Mouse (Mus musculus) CD8-positive naive resting alpha-beta T cell, adult 2 months (primary cell): ENCODE results near the gene Fbxl17.

Experiments used
- DNase-seq, 2 experiments: peaks; one replicate each; pipeline ENCODE4 v3.0.0; 2022; ENCODE audit warnings: low read depth in 2 of 2, low spot score in 2 of 2

The Fbxl17 gene

DNA sequence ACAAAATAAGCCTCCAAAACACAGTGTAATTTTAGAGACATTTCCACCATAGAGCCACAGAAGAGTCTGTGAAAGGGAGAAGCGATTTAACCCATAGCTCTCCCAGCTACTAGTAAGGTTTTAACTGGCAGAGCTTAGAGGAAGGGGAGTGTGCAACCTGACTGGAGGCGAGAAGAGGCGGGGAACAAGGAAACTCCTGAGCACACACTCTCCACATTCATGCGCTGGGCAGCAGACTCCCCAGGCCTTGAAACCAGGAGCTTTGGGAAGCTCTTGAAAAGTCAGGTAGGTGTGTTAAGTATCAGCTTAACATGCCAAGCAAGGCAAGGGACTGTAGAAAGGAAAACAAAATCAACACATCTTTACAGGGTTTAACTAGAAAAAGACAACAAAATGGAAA lies 276.1 kb downstream of the Fbxl17 start:
- no peak for DNase-seq

GRCm38 (mm10) chr17:63221632-63222031 lies 278.2 kb downstream of the Fbxl17 start:
- DNase-seq, result no peak

DNA sequence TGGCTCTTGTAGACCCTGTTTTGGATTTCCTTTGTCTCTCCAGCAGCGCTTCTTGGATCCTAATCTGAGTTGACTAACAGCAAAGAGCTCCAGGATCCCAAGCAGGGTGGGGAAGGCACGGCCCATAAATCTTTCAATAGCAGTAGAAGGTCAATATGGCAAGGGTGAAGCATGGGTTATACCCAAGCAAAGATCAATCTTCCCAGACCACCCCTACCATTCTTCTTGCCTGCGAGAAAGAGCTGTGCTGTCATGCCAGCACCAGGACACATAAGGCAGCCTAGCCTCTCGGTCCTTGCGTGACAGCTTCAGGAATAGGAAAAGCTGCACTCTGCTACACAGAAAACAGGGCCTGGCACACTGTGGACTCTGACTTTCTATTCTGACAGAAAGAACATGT lies 279.0 kb downstream of the Fbxl17 start:
- DNase-seq, result no peak

DNA sequence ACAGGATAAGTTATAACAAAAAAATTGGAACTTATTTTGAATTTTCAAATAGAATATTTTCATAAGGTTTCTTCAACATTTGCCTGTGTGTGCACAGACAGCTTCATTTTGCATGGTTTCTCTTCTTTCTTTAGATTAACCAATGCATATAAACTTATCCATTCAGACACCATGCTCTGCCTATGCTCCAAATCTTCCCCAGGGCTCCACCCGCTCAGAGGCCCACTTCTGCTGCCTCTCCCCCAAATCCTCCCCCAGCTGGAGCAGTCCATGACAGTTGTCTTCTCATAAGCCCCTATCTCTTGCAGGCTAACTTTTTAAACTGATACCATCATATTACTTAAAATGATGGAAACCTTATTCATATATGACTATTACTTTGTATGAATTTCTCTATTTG lies 282.8 kb downstream of the Fbxl17 start:
- no peak for DNase-seq

- no peak for DNase-seq
Observed at GRCm38 (mm10) chr17:63212018-63212417, 287.8 kb downstream of the Fbxl17 start.

DNA sequence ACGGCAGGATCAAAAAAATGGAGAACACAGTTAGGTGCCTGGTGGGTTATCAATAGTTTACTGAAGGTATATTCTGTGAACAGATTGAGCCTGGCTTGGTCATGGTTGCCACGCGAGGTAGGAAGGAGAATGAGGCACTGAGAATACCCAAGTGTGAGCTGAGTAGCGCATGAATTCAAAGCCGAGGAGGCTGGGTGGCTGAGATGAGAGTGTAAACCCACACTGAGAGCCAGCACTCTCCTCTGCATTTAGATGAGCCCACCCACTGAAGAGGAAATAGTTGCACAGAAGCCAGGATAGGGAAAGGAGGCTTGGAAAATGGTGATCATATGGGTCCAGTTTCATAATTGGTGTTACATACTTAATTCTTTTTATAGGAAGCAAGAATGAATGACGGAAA lies 290.7 kb downstream of the Fbxl17 start:
- DNase-seq, result no peak

GRCm38 (mm10) chr17:63208346-63208745 lies 291.5 kb downstream of the Fbxl17 start:
- DNase-seq, result no peak

DNA sequence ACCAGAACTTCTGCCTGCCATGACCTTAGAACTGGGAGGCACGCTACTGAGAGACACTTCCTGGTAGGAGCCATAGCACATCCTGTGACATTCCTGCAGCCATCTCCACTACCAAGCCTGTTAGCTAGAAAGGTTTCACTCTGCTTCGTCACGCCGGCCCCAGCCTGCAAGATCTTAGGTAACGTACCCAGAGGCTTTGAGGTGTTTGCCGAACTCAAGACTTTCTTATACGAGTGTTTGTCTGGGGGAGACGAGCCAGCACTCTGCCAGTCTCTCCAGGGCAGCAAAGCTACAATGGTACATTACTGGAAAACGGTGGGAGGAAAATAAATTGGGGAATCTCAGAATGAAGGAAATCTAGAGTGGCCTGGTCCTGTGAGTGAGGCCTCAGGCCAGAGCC lies 292.1 kb downstream of the Fbxl17 start:
- no peak for DNase-seq

DNA sequence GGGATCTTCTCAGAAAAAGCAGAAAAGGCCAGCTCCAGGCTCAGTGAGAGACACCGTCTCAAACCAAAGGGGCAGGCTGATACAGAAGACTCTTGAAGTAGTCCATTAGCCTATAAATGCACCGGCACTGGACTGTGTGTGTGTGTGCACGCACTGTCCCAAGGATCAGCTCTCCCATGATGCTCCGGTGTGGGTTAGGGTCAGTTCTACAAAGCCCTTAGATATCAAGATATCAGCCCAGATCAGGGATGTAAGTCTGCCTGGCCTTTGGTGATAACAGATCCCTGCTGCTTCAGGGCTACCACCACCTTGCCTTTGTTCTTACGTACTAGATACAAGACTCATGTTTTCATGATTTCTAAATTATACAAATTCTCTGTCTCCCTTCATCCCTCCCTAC lies 294.5 kb downstream of the Fbxl17 start:
- DNase-seq, result no peak

- DNase-seq, result no peak
Observed at GRCm38 (mm10) chr17:63203582-63204190, 296.1 kb downstream of the Fbxl17 start.

DNA sequence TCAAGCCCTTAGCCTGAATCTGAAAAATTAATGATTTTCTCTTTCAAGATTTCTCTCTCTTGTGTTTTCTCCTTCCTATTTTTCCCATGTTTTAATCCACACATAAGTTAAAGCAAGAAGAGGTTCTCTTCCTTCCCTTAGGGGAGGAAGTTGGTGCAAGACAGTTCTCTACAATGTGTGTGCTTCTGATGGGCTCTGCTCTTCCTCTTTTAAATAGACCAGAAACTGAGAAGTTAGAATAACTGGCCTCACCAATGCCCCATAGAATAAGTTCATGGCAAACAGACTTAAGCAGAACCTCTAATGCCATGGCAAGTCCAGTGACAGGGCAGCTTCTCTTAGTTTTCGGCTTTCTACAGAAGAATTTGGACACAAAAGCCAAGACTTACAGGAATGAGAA lies 301.1 kb downstream of the Fbxl17 start:
- DNase-seq, result no peak

DNA sequence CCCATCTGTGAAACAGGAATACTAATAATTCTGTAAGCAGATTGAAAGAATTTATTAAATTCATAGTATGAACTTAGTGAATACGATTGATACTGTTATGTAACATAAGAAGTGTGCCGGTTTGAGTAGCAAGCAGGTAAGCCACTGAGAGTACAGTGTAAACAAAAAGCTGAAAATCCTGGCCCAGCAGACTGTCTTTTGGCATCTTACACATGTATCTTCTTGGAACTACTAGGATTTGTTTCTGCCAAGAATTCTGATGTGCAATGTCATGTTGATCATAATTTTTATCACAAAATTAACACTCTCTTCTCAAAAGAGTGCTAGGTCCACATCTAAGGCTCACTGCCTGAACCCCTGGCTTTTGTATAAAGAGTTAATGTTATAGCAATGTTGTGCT lies 304.3 kb downstream of the Fbxl17 start:
- DNase-seq, result no peak

GRCm38 (mm10) chr17:63193196-63193595 lies 306.6 kb downstream of the Fbxl17 start:
- no peak for DNase-seq

DNA sequence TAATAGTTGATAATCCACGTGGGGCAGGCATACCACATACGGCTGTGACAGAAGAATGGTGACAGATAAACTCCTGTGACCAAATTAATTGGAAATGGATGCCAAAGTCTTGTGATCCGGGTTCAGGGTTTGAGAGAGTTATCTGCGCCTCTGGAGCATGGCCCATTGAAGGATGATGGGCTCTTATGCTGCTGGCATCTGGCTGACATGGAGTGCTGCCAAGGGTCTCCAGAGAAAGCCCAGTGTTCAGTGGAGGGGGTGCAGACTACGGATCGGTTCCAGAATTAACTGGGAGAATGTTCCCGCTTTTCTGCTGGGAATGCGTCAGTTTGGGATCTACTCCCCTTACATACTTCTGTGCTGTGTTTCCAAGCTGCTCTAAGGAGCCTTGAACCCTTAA lies 308.5 kb downstream of the Fbxl17 start:
- DNase-seq, result no peak

- no peak for DNase-seq
Observed at GRCm38 (mm10) chr17:63189274-63189673, 310.5 kb downstream of the Fbxl17 start.

DNA sequence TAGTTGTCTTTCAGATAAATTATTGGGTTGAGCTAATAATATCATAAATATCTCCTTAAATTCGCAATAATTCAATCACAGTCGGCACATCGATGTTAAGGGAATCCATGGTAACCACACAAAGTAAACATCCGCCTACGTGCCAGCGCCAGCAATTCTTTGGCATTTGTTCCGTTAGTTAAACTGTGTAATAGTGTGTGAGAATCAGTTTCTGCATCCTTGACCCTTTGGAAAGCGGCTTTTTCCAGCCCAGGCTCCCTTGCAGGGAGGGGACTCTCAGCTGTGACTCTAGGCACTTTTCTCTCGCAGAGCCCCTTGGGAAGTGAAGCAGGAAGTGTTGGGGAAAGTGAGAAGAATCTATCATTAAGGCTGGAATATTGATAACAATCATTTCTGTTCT lies 314.3 kb downstream of the Fbxl17 start:
- no peak for DNase-seq

DNA sequence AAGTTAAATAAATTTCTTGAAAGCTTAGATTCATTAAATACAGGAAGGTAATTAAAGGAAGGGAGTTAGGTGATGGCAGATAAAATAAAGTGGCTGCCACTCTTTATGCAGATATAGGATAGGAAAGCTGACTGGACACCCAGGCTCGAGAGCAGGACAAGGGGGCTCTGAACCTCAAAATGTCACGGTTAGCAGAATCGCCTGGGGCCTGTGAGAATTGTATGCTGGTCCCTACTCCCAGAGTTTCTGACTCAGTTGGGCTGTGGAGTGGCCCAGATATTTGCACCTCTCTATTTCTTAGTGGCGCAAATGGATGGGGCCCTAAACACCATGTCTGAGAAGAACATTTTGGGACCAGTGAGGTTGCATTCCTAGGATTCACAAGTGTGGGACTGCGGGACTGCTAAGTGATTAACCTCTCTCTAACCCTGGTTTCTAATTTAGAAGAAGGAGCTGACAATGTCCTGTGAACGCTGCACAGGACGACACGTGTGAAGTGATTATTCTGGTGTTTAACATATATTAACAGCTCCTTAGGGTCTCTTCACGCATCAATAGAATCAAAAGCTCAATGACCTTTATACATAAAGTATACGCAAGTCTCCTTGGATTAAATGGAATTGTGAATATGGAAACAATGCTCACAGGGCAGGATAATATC lies 314.8 kb downstream of the Fbxl17 start:
- no peak for DNase-seq

DNA sequence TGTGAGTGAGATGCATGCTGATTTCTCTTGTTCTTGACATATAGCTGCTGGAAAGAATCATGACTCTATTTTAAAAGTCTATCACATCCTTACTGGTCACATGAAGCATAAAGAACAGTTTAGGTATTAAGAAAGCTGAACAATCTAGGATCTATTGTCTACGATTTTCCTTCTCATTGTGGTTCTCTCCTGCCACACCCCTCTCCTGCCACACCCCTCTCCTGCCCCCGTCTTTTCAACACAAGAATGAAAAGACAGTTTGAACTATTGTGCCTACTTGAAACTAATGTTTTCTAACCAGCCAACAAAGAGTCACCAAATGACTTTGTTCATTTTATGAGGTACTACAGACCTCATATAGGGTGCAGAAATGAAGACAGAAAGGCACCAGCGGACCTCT lies 316.4 kb downstream of the Fbxl17 start:
- no peak for DNase-seq

GRCm38 (mm10) chr17:63181661-63182060 lies 318.2 kb downstream of the Fbxl17 start:
- no peak for DNase-seq

- no peak for DNase-seq
Observed at GRCm38 (mm10) chr17:63180042-63180441, 319.8 kb downstream of the Fbxl17 start.

GRCm38 (mm10) chr17:63178331-63178730 lies 321.5 kb downstream of the Fbxl17 start:
- DNase-seq, result no peak

DNA sequence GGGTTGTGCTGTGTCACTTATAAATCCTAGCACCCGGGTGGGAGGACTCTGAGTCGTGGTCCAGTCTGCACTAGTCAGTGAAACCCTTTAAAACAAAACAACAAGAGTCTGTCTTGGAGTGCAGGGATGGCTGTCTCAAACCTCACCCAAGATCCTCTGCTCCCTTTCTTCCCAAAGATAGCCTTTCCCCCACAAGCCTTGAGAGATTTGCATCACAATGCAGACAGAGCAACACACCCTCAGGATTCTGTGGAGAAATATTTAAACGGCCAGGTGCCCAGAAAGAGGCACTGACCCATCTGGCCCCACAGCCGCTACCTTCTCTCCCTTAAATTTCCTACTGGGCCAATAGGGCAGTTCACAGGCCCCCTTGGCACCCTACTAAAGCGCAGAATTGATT lies 323.4 kb downstream of the Fbxl17 start:
- DNase-seq, result no peak

- no peak for DNase-seq
Observed at GRCm38 (mm10) chr17:63172697-63173096, 327.1 kb downstream of the Fbxl17 start.
